Mouse (Mus musculus) testis, adult 2 months (tissue): ENCODE measurements around the gene Epha2.

Experiments
- CTCF ChIP-seq: fragments of 200-500 bp; IDR thresholded peaks from 2 replicates; pipeline ENCODE4 v1.5.1; 2012; ENCODE audit warnings: low read depth, mild to moderate bottlenecking, inconsistent platforms, low read length, moderate library complexity; ENCODE audit not compliant: control insufficient read depth, insufficient read depth, insufficient replicate concordance
- POLR2A ChIP-seq: fragments of 200-500 bp; IDR thresholded peaks from 2 replicates; pipeline ENCODE4 v1.6.1; 2012; ENCODE audit warnings: low read depth, mild to moderate bottlenecking, inconsistent platforms, low read length, moderate library complexity; ENCODE audit not compliant: control insufficient read depth

GRCm38 (mm10) chr4:141351972-141352371 is 50.9 kb downstream of the Epha2 start:
- TF ChIP-seq CTCF: no peak
- TF ChIP-seq POLR2A: no peak
